Mouse (Mus musculus) embryonic facial prominence, embryonic 11.5 days (tissue): ENCODE measurements at regions not wholly inside any gene's neighbourhood (a gene's known extent, or its start where the extent isn't known, plus 50 kb on each side); places are given as distances from the start of the nearest gene placed in this dataset.
"Not testable (repeated sequence)": the region's sequence is repeated elsewhere in the genome, so short reads cannot be mapped to it uniquely, and the experiment has no call there.

Experiments used
- ATAC-seq: fragments of 200-750 bp; cut with Nextera tagmentation; replicated peaks from 2 replicates; pipeline ENCODE4 v1.8.0; 2017; ENCODE audit warnings: low read depth; ENCODE audit not compliant: insufficient number of reproducible peaks, low FRiP score, low TSS enrichment
- DNase-seq: peaks from one replicate; pipeline ENCODE4 v3.0.0-alpha.2; 2015; ENCODE audit warnings: low spot score
- H3K27ac ChIP-seq: fragments of 300-500 bp; sonication (generic); replicated peaks from 2 replicates; pipeline ENCODE4 v1.5.1; 2014; ENCODE audit warnings: mild to moderate bottlenecking, low read depth, low read length, control low read depth
- H3K27me3 ChIP-seq: fragments of 300-500 bp; sonication (generic); 2 replicates; pipeline ENCODE4 v1.6.1; 2014; ENCODE audit warnings: mild to moderate bottlenecking, low read length, moderate library complexity, mixed read lengths; ENCODE audit not compliant: control insufficient read depth, insufficient read depth
- H3K36me3 ChIP-seq: fragments of 300-500 bp; sonication (generic); replicated peaks from 2 replicates; pipeline ENCODE4 v1.6.1; 2014; ENCODE audit warnings: low read depth, mild to moderate bottlenecking, low read length, moderate library complexity, mixed read lengths; ENCODE audit not compliant: control insufficient read depth, insufficient read depth
- H3K4me1 ChIP-seq: fragments of 300-500 bp; sonication (generic); 2 replicates; pipeline ENCODE4 v1.6.1; 2014; ENCODE audit warnings: low read length, mixed read lengths; ENCODE audit not compliant: control insufficient read depth, insufficient read depth
- H3K4me2 ChIP-seq: fragments of 300-500 bp; sonication (generic); 2 replicates; pipeline ENCODE4 v1.6.1; 2014; ENCODE audit warnings: low read depth, mild to moderate bottlenecking, control low read depth, low read length, moderate library complexity
- H3K4me3 ChIP-seq: fragments of 300-500 bp; sonication (generic); 2 replicates; pipeline ENCODE4 v1.5.1; 2014; ENCODE audit warnings: low read depth, low read length, control low read depth
- H3K9ac ChIP-seq: fragments of 300-500 bp; sonication (generic); replicated peaks from 2 replicates; pipeline ENCODE4 v1.6.1; 2014; ENCODE audit warnings: mild to moderate bottlenecking, control low read depth, low read length
- H3K9me3 ChIP-seq: fragments of 300-500 bp; sonication (generic); replicated peaks from 2 replicates; pipeline ENCODE4 v1.6.1; 2016; ENCODE audit warnings: mild to moderate bottlenecking, low read length, inconsistent platforms, mixed read lengths; ENCODE audit not compliant: control insufficient read depth
- WGBS: fragments of 180-500 bp; shearing (Covaris S2); extraction: QIAGEN DNeasy Blood & Tissue Kit; methylation state at CpG from one replicate; pipeline ENCODE4 v1.1.7; 2014; 5-methylcytosine and 5-hydroxymethylcytosine counted together

DNA sequence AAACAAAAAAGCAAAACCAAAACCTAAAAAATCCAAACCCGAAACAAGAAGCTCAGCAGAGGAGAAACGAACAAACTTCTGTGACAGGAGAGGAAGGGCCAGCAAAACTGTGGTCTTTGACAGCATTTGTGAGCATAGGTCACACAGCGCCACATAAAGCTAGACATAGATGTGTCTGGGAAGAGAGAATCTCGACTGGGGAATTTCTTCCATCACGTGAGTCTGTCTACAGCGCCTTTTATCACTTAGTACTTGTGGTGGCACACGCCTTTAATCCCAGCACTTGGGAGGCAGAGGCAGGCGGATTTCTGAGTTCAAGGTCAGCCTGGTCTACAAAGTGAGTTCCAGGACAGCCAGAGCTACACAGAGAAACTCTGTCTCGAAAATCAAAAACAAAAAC, 250.2 kb upstream of the Tgfbr2 start:
- DNase-seq, H3K27me3 ChIP-seq, H3K36me3 ChIP-seq, H3K4me2 ChIP-seq, H3K4me3 ChIP-seq, ATAC-seq, H3K27ac ChIP-seq, H3K4me1 ChIP-seq, H3K9ac ChIP-seq, H3K9me3 ChIP-seq: not testable (repeated sequence)
- whole genome bisulfite sequencing: 78% methylated on average over 9 of the region's 9 CpGs

- no peak overlapping the region for H3K27ac ChIP-seq
- no peak overlapping the region for H3K4me2 ChIP-seq
- H3K4me1 ChIP-seq: no peaks in the 10 kb centered on the region
- H3K36me3 ChIP-seq: no peaks in the 10 kb centered on the region
- DNase-seq (no peak), ATAC-seq (no peak)
- no peaks in the 10 kb centered on the region for H3K27me3 ChIP-seq
- H3K9me3 ChIP-seq: no peaks in the 10 kb centered on the region
- 77% methylated on average over 4 of the region's 4 CpGs for WGBS
- H3K4me3 ChIP-seq: no peak overlapping the region
- no peak overlapping the region for H3K9ac ChIP-seq
These were observed 239.9 kb upstream of the Tgfbr2 start for GRCm38 (mm10) chr9:116415021-116415420.

- no peaks in the 10 kb centered on the region for H3K4me1 ChIP-seq
- DNase-seq (no peak), ATAC-seq (no peak)
- 72% methylated on average over 5 of the region's 5 CpGs for WGBS
- no peak overlapping the region for H3K4me2 ChIP-seq
- no peaks in the 10 kb centered on the region for H3K9me3 ChIP-seq
- H3K36me3 ChIP-seq: no peaks in the 10 kb centered on the region
- no peak overlapping the region for H3K9ac ChIP-seq
- H3K27me3 ChIP-seq: no peaks in the 10 kb centered on the region
- H3K4me3 ChIP-seq: no peak overlapping the region
- no peak overlapping the region for H3K27ac ChIP-seq
These were observed 235.9 kb upstream of the Tgfbr2 start for GRCm38 (mm10) chr9:116411067-116411466.

DNA sequence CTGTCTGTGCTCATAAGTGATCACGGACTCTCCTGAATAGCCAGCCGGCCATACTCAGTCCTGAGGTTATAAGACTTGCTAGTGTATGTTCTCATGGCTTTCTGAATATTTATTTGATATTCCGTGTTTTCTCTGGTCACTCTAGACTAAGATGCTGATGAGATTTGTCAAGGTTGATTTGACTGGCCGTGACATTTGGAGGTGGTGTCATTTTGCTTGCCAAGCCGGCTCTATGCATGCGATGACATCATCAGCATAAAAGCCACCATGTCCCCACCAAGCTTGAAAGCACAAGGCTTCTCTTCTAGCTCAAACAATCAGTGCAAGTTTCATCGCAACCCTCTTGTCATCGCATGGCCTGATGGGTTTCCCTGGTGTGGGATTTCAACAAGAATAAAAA, 235.3 kb upstream of the Tgfbr2 start:
- no peak for ATAC-seq
- Histone ChIP-seq H3K4me1 (no peaks in the 10 kb centered on the region), H3K36me3 (no peaks in the 10 kb centered on the region), H3K9ac (no peak overlapping the region), H3K4me3 (no peak overlapping the region), H3K27ac (no peak overlapping the region), H3K27me3 (no peaks in the 10 kb centered on the region), H3K9me3 (no peaks in the 10 kb centered on the region), H3K4me2 (no peak overlapping the region)
- DNase-seq: no peak
- 89% methylated on average over 8 of the region's 8 CpGs for WGBS

GRCm38 (mm10) chr9:116408116-116408515, 233.0 kb upstream of the Tgfbr2 start:
- H3K4me2 ChIP-seq: no peak overlapping the region
- ATAC-seq: no peak
- no peaks in the 10 kb centered on the region for H3K27me3 ChIP-seq
- no peaks in the 10 kb centered on the region for H3K9me3 ChIP-seq
- DNase-seq: no peak
- no peak overlapping the region for H3K4me3 ChIP-seq
- no peaks in the 10 kb centered on the region for H3K4me1 ChIP-seq
- no peak overlapping the region for H3K9ac ChIP-seq
- WGBS: 84% methylated on average over 2 of the region's 2 CpGs
- no peaks in the 10 kb centered on the region for H3K36me3 ChIP-seq
- H3K27ac ChIP-seq: no peak overlapping the region

DNA sequence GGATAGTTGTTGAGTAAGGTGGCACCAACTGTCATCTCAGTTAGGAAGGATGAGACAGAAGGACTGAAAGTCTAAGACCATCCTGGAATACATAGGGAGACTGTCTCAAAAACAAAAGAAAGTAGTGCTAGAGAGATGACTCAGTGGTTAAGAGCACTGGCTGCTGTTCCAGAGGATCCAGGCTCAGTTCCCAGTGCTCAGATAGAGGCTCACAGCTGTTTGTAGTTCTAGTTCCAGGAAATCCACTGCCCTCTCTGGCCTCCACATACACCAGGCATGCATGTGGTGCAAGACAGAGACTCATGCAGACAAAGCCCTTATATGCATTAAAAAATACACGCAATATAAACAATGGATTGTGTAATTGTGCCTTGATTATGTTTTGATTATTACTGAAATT, 229.9 kb upstream of the Tgfbr2 start:
- Histone ChIP-seq H3K4me2 (no peak overlapping the region), H3K27me3 (no peaks in the 10 kb centered on the region), H3K36me3 (no peaks in the 10 kb centered on the region), H3K4me1 (no peaks in the 10 kb centered on the region), H3K27ac (no peak overlapping the region), H3K9ac (no peak overlapping the region), H3K9me3 (no peaks in the 10 kb centered on the region), H3K4me3 (no peak overlapping the region)
- ATAC-seq (no peak), DNase-seq (no peak)
- WGBS: 100% methylated on average over 1 of the region's 1 CpGs

DNA sequence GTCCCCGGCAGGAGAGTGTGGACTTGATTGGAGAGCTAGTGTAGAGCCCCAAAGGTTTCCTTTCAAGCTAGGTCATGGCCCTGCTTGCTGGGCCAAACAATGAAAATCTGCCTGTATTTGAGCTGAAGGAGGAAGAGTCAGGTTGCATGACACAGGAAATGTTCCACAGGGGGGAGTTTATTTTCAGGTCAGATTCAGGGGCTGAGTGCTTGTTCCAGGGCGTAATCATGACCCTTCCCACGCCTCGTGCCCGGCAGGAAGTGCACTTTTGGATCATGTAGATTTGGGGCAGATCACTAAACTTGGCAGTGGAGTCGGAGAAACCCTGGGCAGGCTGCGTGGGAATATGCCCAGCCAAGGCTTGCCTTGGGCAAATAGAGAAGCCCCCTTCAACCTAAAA, 226.7 kb upstream of the Tgfbr2 start:
- no peaks in the 10 kb centered on the region for H3K9me3 ChIP-seq
- DNase-seq: no peak
- ATAC-seq: no peak

DNA sequence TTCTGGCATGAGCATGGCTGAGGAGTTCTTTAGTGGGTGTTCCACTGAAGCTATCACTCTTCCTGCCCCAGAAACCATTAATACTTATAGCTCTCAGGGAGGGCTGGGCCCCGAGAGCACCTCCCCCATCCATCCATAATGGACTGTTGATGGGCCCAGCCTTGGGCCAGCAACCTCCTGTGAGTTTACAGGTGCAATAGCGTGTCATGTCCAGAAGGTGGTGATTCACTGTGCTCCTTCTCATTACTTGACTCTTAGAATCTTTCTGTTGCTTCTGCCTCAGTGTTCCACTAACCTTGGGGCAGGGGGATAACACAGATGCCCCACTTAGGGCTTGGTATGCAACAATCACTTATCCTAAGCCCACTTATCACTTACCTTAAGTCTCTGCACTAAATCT, 225.1 kb upstream of the Tgfbr2 start:
- Histone ChIP-seq H3K27ac (no peak overlapping the region), H3K4me1 (no peaks in the 10 kb centered on the region), H3K4me2 (no peak overlapping the region), H3K36me3 (no peaks in the 10 kb centered on the region), H3K4me3 (no peak overlapping the region), H3K27me3 (no peaks in the 10 kb centered on the region), H3K9ac (no peak overlapping the region), H3K9me3 (no peaks in the 10 kb centered on the region)
- 56% methylated on average over 2 of the region's 2 CpGs for WGBS
- ATAC-seq (no peak), DNase-seq (no peak)

More for the DNA sequence above, 226.7 kb upstream of the Tgfbr2 start:
- H3K27me3 ChIP-seq: no peaks in the 10 kb centered on the region
- no peak overlapping the region for H3K27ac ChIP-seq
- H3K4me2 ChIP-seq: no peak overlapping the region
- H3K36me3 ChIP-seq: no peaks in the 10 kb centered on the region
- no peak overlapping the region for H3K4me3 ChIP-seq
- no peaks in the 10 kb centered on the region for H3K4me1 ChIP-seq
- WGBS: 55% methylated on average over 7 of the region's 7 CpGs
- H3K9ac ChIP-seq: no peak overlapping the region

DNA sequence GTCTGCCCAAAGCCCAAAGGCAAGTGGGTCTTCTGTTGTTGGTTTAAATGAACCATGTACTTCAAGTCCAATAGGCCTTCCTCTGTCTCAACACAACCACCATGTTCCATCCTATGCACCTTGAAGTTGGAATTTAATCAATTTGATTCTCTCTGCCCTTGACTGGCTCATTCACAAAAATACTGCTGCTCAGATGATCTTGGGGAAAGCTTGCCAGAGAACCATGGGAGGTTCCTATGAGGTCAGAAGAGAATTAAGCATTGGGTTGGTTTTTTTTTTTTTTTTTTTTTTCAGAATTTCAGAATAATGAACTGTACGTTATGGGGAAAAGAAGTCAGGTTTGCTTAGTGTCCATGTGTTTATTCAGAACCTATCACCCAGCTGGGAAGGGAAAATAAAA, 224.1 kb upstream of the Tgfbr2 start:
- Histone ChIP-seq H3K4me3 (no peak overlapping the region), H3K9ac (no peak overlapping the region), H3K4me2 (no peak overlapping the region), H3K4me1 (no peaks in the 10 kb centered on the region), H3K9me3 (no peaks in the 10 kb centered on the region), H3K36me3 (no peaks in the 10 kb centered on the region), H3K27me3 (no peaks in the 10 kb centered on the region), H3K27ac (no peak overlapping the region)
- DNase-seq (no peak), ATAC-seq (no peak)
- 89% methylated on average over 1 of the region's 1 CpGs for whole genome bisulfite sequencing
